Mouse (Mus musculus): ENCODE results near the gene Epm2a.
"Not testable (repeated sequence)": the region's sequence is repeated elsewhere in the genome, so short reads cannot be mapped to it uniquely, and the experiment has no call there.

Gene Epm2a

GRCm38 (mm10) chr10:11343205-11344141, at the start of gene Epm2a:
TSS of gene Epm2a (plus strand) at chr10:11343404.
- peak; percentile 88 to 90 for DNase-seq

- DNase-seq: no peak
Observed at GRCm38 (mm10) chr10:11298418-11298817, 44.8 kb upstream of the Epm2a start.

GRCm38 (mm10) chr10:11305365-11306053, 37.7 kb upstream of the Epm2a start:
- DNase-seq: no peak

GRCm38 (mm10) chr10:11306054-11306367, 37.2 kb upstream of the Epm2a start:
- DNase-seq: peak; percentile 56 to 69

- DNase-seq: no peak
Observed at GRCm38 (mm10) chr10:11309866-11310265, 33.3 kb upstream of the Epm2a start.

- no peak for DNase-seq
Observed at GRCm38 (mm10) chr10:11310481-11310880, 32.7 kb upstream of the Epm2a start.

- not testable (repeated sequence) for DNase-seq
Observed at GRCm38 (mm10) chr10:11317856-11318454, 25.2 kb upstream of the Epm2a start.

GRCm38 (mm10) chr10:11319446-11319970, 23.7 kb upstream of the Epm2a start:
- no peak for DNase-seq

- no peak for DNase-seq
Observed at GRCm38 (mm10) chr10:11322316-11322715, 20.9 kb upstream of the Epm2a start.

- no peak for DNase-seq
Observed at GRCm38 (mm10) chr10:11323202-11323898, 19.9 kb upstream of the Epm2a start.

GRCm38 (mm10) chr10:11326526-11326925, 16.7 kb upstream of the Epm2a start:
- DNase-seq: no peak

GRCm38 (mm10) chr10:11344536-11345468, 1.6 kb downstream of the Epm2a start:
- DNase-seq: peak; percentile 32 to 33

- DNase-seq: not testable (repeated sequence)
Observed at GRCm38 (mm10) chr10:11350243-11350974, 7.2 kb downstream of the Epm2a start.

GRCm38 (mm10) chr10:11354609-11355008, 11.4 kb downstream of the Epm2a start:
- no peak for DNase-seq

- DNase-seq: peak in 1 of 2 experiments; percentile 21
Observed at GRCm38 (mm10) chr10:11361985-11362692, 18.9 kb downstream of the Epm2a start.

GRCm38 (mm10) chr10:11362896-11363487, 19.8 kb downstream of the Epm2a start:
- DNase-seq: no peak

GRCm38 (mm10) chr10:11381302-11381701, 38.1 kb downstream of the Epm2a start:
- no peak for DNase-seq

GRCm38 (mm10) chr10:11410926-11411325, 67.7 kb downstream of the Epm2a start:
- DNase-seq: no peak

- no peak for DNase-seq
Observed at GRCm38 (mm10) chr10:11420071-11420470, 76.9 kb downstream of the Epm2a start.

Measured in lung, adult 18-20 months (tissue).